Comparison of ENCODE assay signal across 20 mouse cellular contexts in genomic region chr4:133494867-133495266, GRCm38 (mm10). TPM values are rescaled to one million over a fixed set of nuclear protein-coding genes. Genes with fewer than 3 reads are reported as not detected.
A peak's percentile ranks its signal among the peaks of the same experiment; 100 is the strongest.
DNase-seq lines count a peak whose midpoint lies in the region; ATAC-seq and TF ChIP-seq lines count a peak whose summit lies in the region.
"Had no signal": no experiment of that assay in that cellular context is flagged by ENCODE, and none has a peak within 500 bp of the region (broad histone marks: within the 10 kb centered on the region; RNA-seq: fewer than 3 reads in every experiment).

No protein-coding gene starts in this region.

- peak overlapping the region; percentile 75; the same call in 1 of the 2 replicates for H3K4me3 ChIP-seq in gastrocnemius, adult 2 months
- H3K4me3 ChIP-seq in heart, postnatal 0 days (ENCODE audit: low read depth, low read length): no peak overlapping the region
- no peak overlapping the region for H3K4me3 ChIP-seq in heart, embryonic 10.5 days
- peak overlapping the region; percentile 23; the same call in 1 of the 2 replicates for H3K4me3 ChIP-seq in left cerebral cortex, adult 2 months
- no peak overlapping the region for H3K4me3 ChIP-seq in neural tube, embryonic 15.5 days (replicated peaks)

- peaks cover 45% of the 10 kb centered on the region for H3K27me3 ChIP-seq in heart, postnatal 0 days (ENCODE audit: control insufficient read depth, insufficient read depth, low read length)
- H3K27me3 ChIP-seq in heart, embryonic 10.5 days (ENCODE audit: insufficient read depth, poor library complexity, severe bottlenecking): peaks cover 53% of the 10 kb centered on the region
- peaks cover 51% of the 10 kb centered on the region for H3K27me3 ChIP-seq in neural tube, embryonic 15.5 days (replicated peaks)

- WGBS in heart, postnatal 0 days: 61% methylated on average over 4 of the region's 4 CpGs
- 61% methylated on average over 4 of the region's 4 CpGs for WGBS in heart, embryonic 10.5 days
- 68% methylated on average over 4 of the region's 4 CpGs for WGBS in neural tube, embryonic 15.5 days

- H3K9ac ChIP-seq in heart, postnatal 0 days (replicated peaks; ENCODE audit: low read depth, low read length): no peak overlapping the region
- no peak overlapping the region for H3K9ac ChIP-seq in neural tube, embryonic 15.5 days (replicated peaks)
- H3K9ac ChIP-seq: forebrain, embryonic 15.5 days; hindbrain, embryonic 13.5 days had no signal

- DNase-seq in gastrocnemius, adult 2 months: no peak
- no peak for DNase-seq in gastrocnemius, postnatal 14 days
- no peak for DNase-seq in heart, postnatal 0 days (ENCODE audit: low spot score)
- no peak for DNase-seq in heart, embryonic 10.5 days (ENCODE audit: low spot score)
- DNase-seq in left cerebral cortex, adult 2 months (ENCODE audit: extremely low spot score in 1 of 2, low spot score in 2 of 2): no peak
- no peak for DNase-seq in left cerebral cortex, postnatal 14 days (ENCODE audit: low spot score in 2 of 2)
- no peak for DNase-seq in neural tube, embryonic 10.5 days (ENCODE audit: extremely low spot score, low spot score)

- no peak for ATAC-seq in heart, postnatal 0 days (ENCODE audit: insufficient read depth, low read depth)
- ATAC-seq in neural tube, embryonic 15.5 days (ENCODE audit: low FRiP score): no peak
- ATAC-seq: hindbrain, postnatal 0 days; Patski had no signal

- no peak for TF ChIP-seq EP300 in heart, postnatal 0 days (IDR thresholded peaks at IDR 0.05; ENCODE audit: low read depth)

- no peaks in the 10 kb centered on the region for H3K36me3 ChIP-seq in heart, postnatal 0 days (replicated peaks; ENCODE audit: control insufficient read depth, insufficient read depth, low read length)
- H3K36me3 ChIP-seq in heart, embryonic 10.5 days: no peaks in the 10 kb centered on the region
- H3K36me3 ChIP-seq in neural tube, embryonic 15.5 days: no peaks in the 10 kb centered on the region
- H3K36me3 ChIP-seq: embryonic facial prominence, embryonic 10.5 days; forebrain, embryonic 15.5 days; hindbrain, embryonic 13.5 days had no signal

- intact Hi-C loops in gastrocnemius, adult 2 months (cut with DNase I): loop anchor here (1.0 to 5.0 kb wide), 2 partner anchors 16 to 73 kb away; no protein-coding TSS in a partner anchor
- intact Hi-C loops in gastrocnemius, postnatal 14 days (cut with DNase I; ENCODE audit: low total_unique reads): no loop called here
- intact Hi-C loops in left cerebral cortex, adult 2 months (cut with DNase I): loop anchor here (1.0 kb wide), 1 partner anchor 16 kb away; no protein-coding TSS in a partner anchor
- intact Hi-C loops in left cerebral cortex, postnatal 14 days (cut with DNase I): no loop called here

- peaks cover 26% of the 10 kb centered on the region for H3K4me1 ChIP-seq in heart, postnatal 0 days (ENCODE audit: control insufficient read depth, insufficient read depth)
- peaks cover 49% of the 10 kb centered on the region for H3K4me1 ChIP-seq in heart, embryonic 10.5 days
- H3K4me1 ChIP-seq in neural tube, embryonic 15.5 days: peaks cover 41% of the 10 kb centered on the region

- no peak for TF ChIP-seq CTCF in gastrocnemius, adult 2 months (IDR thresholded peaks at IDR 0.05)
- TF ChIP-seq CTCF in heart, postnatal 0 days (IDR thresholded peaks at IDR 0.05; ENCODE audit: low read depth): no peak
- TF ChIP-seq CTCF in left cerebral cortex, adult 2 months (IDR thresholded peaks at IDR 0.05): no peak

- no peaks in the 10 kb centered on the region for H3K9me3 ChIP-seq in heart, postnatal 0 days (replicated peaks; ENCODE audit: control insufficient read depth, low read length)
- H3K9me3 ChIP-seq in heart, embryonic 10.5 days: no peaks in the 10 kb centered on the region
- no peaks in the 10 kb centered on the region for H3K9me3 ChIP-seq in neural tube, embryonic 15.5 days (replicated peaks)
- H3K9me3 ChIP-seq: embryonic facial prominence, embryonic 10.5 days; forebrain, embryonic 15.5 days; hindbrain, embryonic 13.5 days had no signal

- H3K4me2 ChIP-seq in heart, postnatal 0 days (ENCODE audit: low read depth, low read length): peak overlapping the region; percentile 60; the same call in 1 of the 2 replicates
- H3K4me2 ChIP-seq in neural tube, embryonic 15.5 days: 0 out of 2 replicates have a peak overlapping the region, but pooled peaks have one; percentile 60

- no peak overlapping the region; the same call in 1 of the 2 replicates for H3K27ac ChIP-seq in gastrocnemius, adult 2 months
- no peak overlapping the region for H3K27ac ChIP-seq in heart, postnatal 0 days (ENCODE audit: low read depth)
- no peak overlapping the region for H3K27ac ChIP-seq in heart, embryonic 10.5 days
- H3K27ac ChIP-seq in left cerebral cortex, adult 2 months: no peak overlapping the region
- H3K27ac ChIP-seq in neural tube, embryonic 15.5 days (replicated peaks): no peak overlapping the region
- H3K27ac ChIP-seq: embryonic facial prominence, embryonic 10.5 days; forebrain, embryonic 15.5 days; hindbrain, embryonic 13.5 days; hindbrain, postnatal 0 days had no signal

RNA-seq across cellular contexts. Expression of gene Trnp1, which starts 3.5 kb away (rescaled TPM):
- total RNA-seq in gastrocnemius, adult 2 months (2021): under 1 TPM; 0.36 to 0.61 TPM
- total RNA-seq in gastrocnemius, postnatal 14 days (2021): 1 to 10 TPM; 1.1 to 1.7 TPM
- total RNA-seq in heart, postnatal 0 days (2014; rRNA removed; ENCODE audit: low replicate concordance): 4.1 and 9.8 TPM in 2 replicates
- 1.8 and 2.7 TPM in 2 replicates for polyA plus RNA-seq in heart, postnatal 0 days (2015; fragmentation: Nextera tagmentation; extraction: Ambion mirVana)
- 0.60 and 0.96 TPM in 2 replicates for polyA plus RNA-seq in heart, embryonic 10.5 days (2016; fragmentation: Nextera tagmentation; extraction: Ambion mirVana)
- total RNA-seq in left cerebral cortex, adult 2 months (2021): 100 to 1,000 TPM; 156 to 160 TPM
- 100 to 1,000 TPM; 150 to 170 TPM for total RNA-seq in left cerebral cortex, postnatal 14 days (2021)
- polyA plus RNA-seq in neural tube, embryonic 15.5 days (2015; fragmentation: Nextera tagmentation; extraction: Ambion mirVana): 10.6 and 14.3 TPM in 2 replicates
- total RNA-seq: CH12.LX; hematopoietic stem cell, adult 5-6 weeks had no signal
- polyA plus RNA-seq: activated CD4-positive, CD25-positive, alpha-beta regulatory T cell, adult 4 months had no signal

RNA-seq across cellular contexts. Expression of gene Tent5b, which starts 14.9 kb away (rescaled TPM):
- 1 to 10 TPM; 1.1 TPM for total RNA-seq in gastrocnemius, adult 2 months (2021)
- total RNA-seq in gastrocnemius, postnatal 14 days (2021): 1 to 10 TPM in 1 of 2 experiments, under 1 TPM in 1; 0.21 to 1.0 TPM
- total RNA-seq in heart, postnatal 0 days (2014; rRNA removed; ENCODE audit: low replicate concordance): 33.3 and 48.2 TPM in 2 replicates
- polyA plus RNA-seq in heart, postnatal 0 days (2015; fragmentation: Nextera tagmentation; extraction: Ambion mirVana): 0.78 and 1.4 TPM in 2 replicates
- 0.90 and 1.5 TPM in 2 replicates for polyA plus RNA-seq in heart, embryonic 10.5 days (2016; fragmentation: Nextera tagmentation; extraction: Ambion mirVana)
- total RNA-seq in left cerebral cortex, adult 2 months (2021): not detected
- not detected for total RNA-seq in left cerebral cortex, postnatal 14 days (2021)
- polyA plus RNA-seq in neural tube, embryonic 15.5 days (2015; fragmentation: Nextera tagmentation; extraction: Ambion mirVana): 0.26 and 0.57 TPM in 2 replicates
- total RNA-seq: CH12.LX; hematopoietic stem cell, adult 5-6 weeks had no signal
- polyA plus RNA-seq: activated CD4-positive, CD25-positive, alpha-beta regulatory T cell, adult 4 months had no signal

RNA-seq across cellular contexts. Expression of gene Kdf1, which starts 23.9 kb away (rescaled TPM):
- total RNA-seq in gastrocnemius, adult 2 months (2021): not detected
- not detected for total RNA-seq in gastrocnemius, postnatal 14 days (2021)
- total RNA-seq in heart, postnatal 0 days (2014; rRNA removed; ENCODE audit: low replicate concordance): not detected in 2 replicates
- 0.16 and 0.30 TPM in 2 replicates for polyA plus RNA-seq in heart, postnatal 0 days (2015; fragmentation: Nextera tagmentation; extraction: Ambion mirVana)
- 1.6 and 4.0 TPM in 2 replicates for polyA plus RNA-seq in heart, embryonic 10.5 days (2016; fragmentation: Nextera tagmentation; extraction: Ambion mirVana)
- total RNA-seq in left cerebral cortex, adult 2 months (2021): under 1 TPM in 1 of 2 experiments, not detected in 1; 0.28 TPM
- not detected for total RNA-seq in left cerebral cortex, postnatal 14 days (2021)
- 0.27 and 7.0 TPM in 2 replicates for polyA plus RNA-seq in neural tube, embryonic 15.5 days (2015; fragmentation: Nextera tagmentation; extraction: Ambion mirVana)
- total RNA-seq: CH12.LX; gastrocnemius, postnatal 10 days; heart, postnatal 10 days; hematopoietic stem cell, adult 5-6 weeks had no signal
- polyA plus RNA-seq: activated CD4-positive, CD25-positive, alpha-beta regulatory T cell, adult 4 months had no signal

RNA-seq across cellular contexts. Expression of gene Nudc, which starts 50.9 kb away (rescaled TPM):
- 10 to 100 TPM; 45.6 to 53.5 TPM for total RNA-seq in gastrocnemius, adult 2 months (2021)
- total RNA-seq in gastrocnemius, postnatal 14 days (2021): 10 to 100 TPM; 49.4 to 51.3 TPM
- 29.2 and 42.1 TPM in 2 replicates for total RNA-seq in heart, postnatal 0 days (2014; rRNA removed; ENCODE audit: low replicate concordance)
- 146 and 152 TPM in 2 replicates for polyA plus RNA-seq in heart, postnatal 0 days (2015; fragmentation: Nextera tagmentation; extraction: Ambion mirVana)
- 328 and 420 TPM in 2 replicates for polyA plus RNA-seq in heart, embryonic 10.5 days (2016; fragmentation: Nextera tagmentation; extraction: Ambion mirVana)
- total RNA-seq in left cerebral cortex, adult 2 months (2021): 100 to 1,000 TPM; 143 to 156 TPM
- 100 to 1,000 TPM; 102 TPM for total RNA-seq in left cerebral cortex, postnatal 14 days (2021)
- polyA plus RNA-seq in neural tube, embryonic 15.5 days (2015; fragmentation: Nextera tagmentation; extraction: Ambion mirVana): 269 and 290 TPM in 2 replicates

RNA-seq across cellular contexts. Expression of gene Nr0b2, which starts 58.3 kb away (rescaled TPM):
- total RNA-seq in gastrocnemius, adult 2 months (2021): not detected
- total RNA-seq in gastrocnemius, postnatal 14 days (2021): not detected
- total RNA-seq in heart, postnatal 0 days (2014; rRNA removed; ENCODE audit: low replicate concordance): 11.1 and 36.4 TPM in 2 replicates
- polyA plus RNA-seq in heart, postnatal 0 days (2015; fragmentation: Nextera tagmentation; extraction: Ambion mirVana): 30.8 and 32.2 TPM in 2 replicates
- 4.9 and 8.9 TPM in 2 replicates for polyA plus RNA-seq in heart, embryonic 10.5 days (2016; fragmentation: Nextera tagmentation; extraction: Ambion mirVana)
- not detected for total RNA-seq in left cerebral cortex, adult 2 months (2021)
- total RNA-seq in left cerebral cortex, postnatal 14 days (2021): not detected
- polyA plus RNA-seq in neural tube, embryonic 15.5 days (2015; fragmentation: Nextera tagmentation; extraction: Ambion mirVana): 0.13 and 0.47 TPM in 2 replicates
- total RNA-seq: CH12.LX; hematopoietic stem cell, adult 5-6 weeks had no signal
- polyA plus RNA-seq: activated CD4-positive, CD25-positive, alpha-beta regulatory T cell, adult 4 months; embryonic facial prominence, embryonic 14.5 days; forebrain, embryonic 15.5 days; gonadal fat pad, adult 2 months; hindbrain, embryonic 13.5 days; Patski had no signal

Comparison
In these comparisons a context has a peak if more than half of its experiments do, and no peak if none do; other contexts are left out.
1. intact Hi-C loops: an anchor here in gastrocnemius, adult 2 months (1.0 to 5.0 kb wide) and left cerebral cortex, adult 2 months (1.0 kb wide); none called in gastrocnemius, postnatal 14 days and left cerebral cortex, postnatal 14 days.
2. H3K4me3 ChIP-seq: peak in gastrocnemius, adult 2 months (single experiment) and left cerebral cortex, adult 2 months (single experiment); none in heart, postnatal 0 days (single experiment), heart, embryonic 10.5 days (single experiment) and neural tube, embryonic 15.5 days (single experiment).
3. RNA of gene Trnp1, which starts 3.5 kb away (total RNA-seq): 150 to 170 TPM in left cerebral cortex, postnatal 14 days and 156 to 160 TPM in left cerebral cortex, adult 2 months; 4.1 to 9.8 TPM in heart, postnatal 0 days, 1.1 to 1.7 TPM in gastrocnemius, postnatal 14 days and 0.36 to 0.61 TPM in gastrocnemius, adult 2 months; every median in the first group is over 10 times any median in the second.
4. RNA of gene Tent5b, which starts 14.9 kb away (total RNA-seq): 33.3 to 48.2 TPM in heart, postnatal 0 days; 1.1 TPM in gastrocnemius, adult 2 months, 0.21 to 1.0 TPM in gastrocnemius, postnatal 14 days, not detected in left cerebral cortex, postnatal 14 days and not detected in left cerebral cortex, adult 2 months; every median in the first group is over 10 times any median in the second.